Mouse (Mus musculus) hindbrain, embryonic 10.5 days (tissue): ENCODE data around the gene Grm5. TPM values are rescaled to one million over a fixed set of nuclear protein-coding genes. Genes with fewer than 3 reads are reported as not detected.

Experiments
- DNase-seq: peaks from one replicate; pipeline ENCODE4 v3.0.0-alpha.2; 2017; ENCODE audit warnings: low spot score
- H3K27ac ChIP-seq: fragments of 300-500 bp; sonication (generic); 2 replicates; pipeline ENCODE4 v1.5.1; 2016; ENCODE audit warnings: mild to moderate bottlenecking, moderate library complexity
- H3K27me3 ChIP-seq: fragments of 300-500 bp; sonication (generic); 2 replicates; pipeline ENCODE4 v1.6.1; 2016; ENCODE audit warnings: mild to moderate bottlenecking; ENCODE audit not compliant: poor library complexity, insufficient read depth, severe bottlenecking
- H3K36me3 ChIP-seq: fragments of 300-500 bp; sonication (generic); 2 replicates; pipeline ENCODE4 v1.6.1; 2016; ENCODE audit warnings: mild to moderate bottlenecking, moderate library complexity
- H3K4me1 ChIP-seq: fragments of 300-500 bp; sonication (generic); replicated peaks from 2 replicates; pipeline ENCODE4 v1.6.1; 2016; ENCODE audit warnings: mild to moderate bottlenecking
- H3K4me3 ChIP-seq: fragments of 300-500 bp; sonication (generic); 2 replicates; pipeline ENCODE4 v1.5.1; 2016; ENCODE audit warnings: mild to moderate bottlenecking, moderate library complexity
- H3K9me3 ChIP-seq: fragments of 300-500 bp; sonication (generic); 2 replicates; pipeline ENCODE4 v1.6.1; 2016; ENCODE audit warnings: mild to moderate bottlenecking, moderate library complexity
- WGBS: fragments of 180-500 bp; shearing (Covaris S2); methylation state at CpG from one replicate; pipeline ENCODE4 v1.1.7; 2016; 5-methylcytosine and 5-hydroxymethylcytosine counted together
- polyA plus RNA-seq: library from polyadenylated mRNA; unstranded; fragments of >200 nt; fragmentation: Nextera tagmentation; extraction: Ambion mirVana; gene quantifications from 2 replicates; pipeline ENCODE4 v1.2.1, GENCODE M21; 2016

The Grm5 gene
- polyA plus RNA-seq, 1 experiment from 2014 or later, result 0.41 TPM

DNA sequence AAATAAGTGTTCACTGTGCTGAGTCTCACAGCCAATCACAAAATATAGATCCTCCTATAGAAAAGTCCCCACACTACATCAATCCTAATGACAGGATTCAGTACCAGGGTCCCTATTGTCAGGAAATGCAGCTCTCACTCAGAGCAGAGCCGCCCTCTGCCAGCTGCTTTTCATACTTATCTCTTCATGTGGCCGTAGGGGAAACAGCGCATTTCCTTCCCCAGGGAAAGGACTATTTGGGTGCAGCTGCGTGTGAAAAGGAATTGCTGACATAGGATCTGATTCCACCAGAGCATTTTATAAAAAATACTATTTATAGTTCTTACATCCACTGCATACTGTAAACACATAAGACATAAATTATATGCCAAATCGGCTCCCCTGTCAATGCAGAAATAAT lies 354.3 kb downstream of the Grm5 start:
- Histone ChIP-seq H3K4me1 (no peaks in the 10 kb centered on the region; the same call in 1 of the 2 replicates), H3K27me3 (no peaks in the 10 kb centered on the region), H3K27ac (no peak overlapping the region), H3K36me3 (no peaks in the 10 kb centered on the region), H3K9me3 (no peaks in the 10 kb centered on the region), H3K4me3 (no peak overlapping the region)
- no peak for DNase-seq
- WGBS, result 42% methylated on average over 5 of the region's 5 CpGs

DNA sequence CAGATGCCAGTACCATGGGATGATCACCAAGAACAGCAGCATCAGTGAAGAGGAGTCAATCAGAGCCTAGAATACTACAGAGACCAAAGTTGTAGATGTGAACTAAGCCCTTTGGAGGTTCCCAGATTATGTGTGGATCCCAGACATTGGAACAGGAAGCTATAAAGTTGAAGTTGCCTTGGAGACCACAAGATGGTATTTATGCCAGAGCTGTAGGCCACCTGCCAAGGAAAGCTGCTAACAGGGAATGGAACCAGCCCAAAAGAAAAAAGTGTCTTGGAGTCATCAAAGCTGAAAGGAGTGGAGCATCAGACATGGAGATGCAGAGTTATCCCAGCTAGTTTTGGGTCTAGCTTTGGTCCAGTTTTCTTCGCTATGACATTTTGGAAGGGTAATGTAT lies 366.2 kb downstream of the Grm5 start:
- no peak overlapping the region for H3K27ac ChIP-seq
- 96% methylated on average over 1 of the region's 1 CpGs for WGBS
- H3K36me3 ChIP-seq, result no peaks in the 10 kb centered on the region
- no peak overlapping the region for H3K4me3 ChIP-seq
- no peaks in the 10 kb centered on the region for H3K27me3 ChIP-seq
- no peak for DNase-seq
- H3K9me3 ChIP-seq, result no peaks in the 10 kb centered on the region
- no peaks in the 10 kb centered on the region for H3K4me1 ChIP-seq

DNA sequence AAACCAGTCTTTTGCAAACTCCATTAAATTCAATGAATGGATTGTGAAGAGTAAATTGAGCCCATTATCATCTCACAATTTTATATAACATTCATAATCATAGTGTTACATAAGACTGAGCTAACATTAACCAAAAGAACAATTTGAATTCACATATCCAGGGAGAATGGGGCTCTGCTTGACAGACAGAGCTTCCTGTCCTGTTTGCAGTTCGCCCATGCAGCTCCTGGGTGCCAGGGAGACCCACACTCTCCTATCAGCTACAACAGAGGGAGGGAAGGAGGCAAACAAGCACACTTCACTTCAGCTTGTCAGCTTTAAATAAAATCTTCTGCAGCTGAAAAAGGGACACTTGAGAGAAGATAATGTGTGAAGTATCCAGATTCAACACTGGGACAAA lies 389.2 kb downstream of the Grm5 start:
- Histone ChIP-seq H3K27ac (no peak overlapping the region), H3K4me1 (no peaks in the 10 kb centered on the region), H3K36me3 (no peaks in the 10 kb centered on the region), H3K27me3 (no peaks in the 10 kb centered on the region), H3K4me3 (no peak overlapping the region), H3K9me3 (no peaks in the 10 kb centered on the region)
- no peak for DNase-seq
- WGBS, result 43% methylated on average over 1 of the region's 1 CpGs

DNA sequence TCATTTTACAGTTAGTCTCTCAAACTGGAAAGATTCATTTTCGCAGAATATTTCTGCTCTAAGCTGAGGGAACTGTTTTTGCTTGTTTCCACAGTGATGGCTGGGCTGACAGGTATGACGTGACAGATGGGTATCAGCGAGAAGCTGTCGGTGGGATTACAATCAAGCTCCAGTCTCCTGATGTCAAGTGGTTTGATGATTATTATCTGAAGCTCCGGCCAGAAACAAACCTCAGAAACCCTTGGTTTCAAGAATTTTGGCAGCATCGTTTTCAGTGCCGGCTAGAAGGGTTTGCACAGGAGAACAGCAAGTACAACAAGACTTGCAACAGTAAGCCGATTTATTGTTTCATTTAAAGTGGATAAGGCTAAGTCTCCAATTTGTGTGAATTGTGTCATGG lies 391.1 kb downstream of the Grm5 start:
- Histone ChIP-seq H3K4me1 (no peaks in the 10 kb centered on the region), H3K27me3 (no peaks in the 10 kb centered on the region), H3K4me3 (no peak overlapping the region), H3K36me3 (no peaks in the 10 kb centered on the region), H3K27ac (no peak overlapping the region), H3K9me3 (no peaks in the 10 kb centered on the region)
- WGBS, result 84% methylated on average over 8 of the region's 8 CpGs
- DNase-seq, result no peak

DNA sequence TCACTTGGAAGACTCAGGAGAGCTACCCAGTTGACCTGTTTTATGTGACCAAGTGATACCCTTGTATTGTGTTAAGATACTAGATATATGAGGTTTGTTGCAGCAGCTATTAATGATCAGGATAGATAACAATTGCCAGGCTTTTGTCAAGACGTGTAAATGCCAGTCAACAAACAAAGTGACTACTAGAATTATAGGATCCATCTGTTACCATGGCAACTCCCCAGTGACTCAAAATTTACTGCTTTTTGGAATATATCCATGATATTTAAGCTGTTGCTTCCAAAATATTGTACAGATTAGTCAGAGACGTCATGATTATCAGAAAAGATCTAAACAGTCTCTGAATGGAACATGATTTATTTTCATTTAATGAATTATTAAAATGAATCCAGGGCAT lies 399.5 kb downstream of the Grm5 start:
- Histone ChIP-seq H3K9me3 (no peaks in the 10 kb centered on the region), H3K27ac (no peak overlapping the region), H3K4me3 (no peak overlapping the region), H3K36me3 (no peaks in the 10 kb centered on the region), H3K4me1 (no peaks in the 10 kb centered on the region), H3K27me3 (no peaks in the 10 kb centered on the region)
- WGBS, result 90% methylated on average over 2 of the region's 2 CpGs
- no peak for DNase-seq

DNA sequence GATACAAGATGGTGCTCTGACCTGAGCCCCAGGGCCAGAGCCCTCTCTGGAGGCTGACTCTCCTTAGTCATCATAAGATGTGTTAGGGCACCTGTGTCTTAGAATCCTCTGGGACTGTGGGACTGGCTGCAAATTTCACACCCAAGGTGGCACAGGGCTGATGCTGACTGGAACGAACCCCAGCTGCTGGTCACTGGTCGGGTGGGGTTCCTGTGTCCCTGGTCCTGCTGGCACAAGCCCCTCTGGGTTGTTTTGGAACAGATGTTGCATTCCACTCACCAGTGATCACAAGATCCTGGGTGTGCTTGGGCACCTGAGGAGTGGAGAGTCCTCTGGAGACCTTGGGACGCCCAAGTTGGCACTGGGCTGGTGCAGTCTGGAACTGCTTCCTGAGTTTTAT lies 430.5 kb downstream of the Grm5 start:
- WGBS, result 86% methylated on average over 3 of the region's 3 CpGs
- H3K4me1 ChIP-seq, result no peaks in the 10 kb centered on the region

DNA sequence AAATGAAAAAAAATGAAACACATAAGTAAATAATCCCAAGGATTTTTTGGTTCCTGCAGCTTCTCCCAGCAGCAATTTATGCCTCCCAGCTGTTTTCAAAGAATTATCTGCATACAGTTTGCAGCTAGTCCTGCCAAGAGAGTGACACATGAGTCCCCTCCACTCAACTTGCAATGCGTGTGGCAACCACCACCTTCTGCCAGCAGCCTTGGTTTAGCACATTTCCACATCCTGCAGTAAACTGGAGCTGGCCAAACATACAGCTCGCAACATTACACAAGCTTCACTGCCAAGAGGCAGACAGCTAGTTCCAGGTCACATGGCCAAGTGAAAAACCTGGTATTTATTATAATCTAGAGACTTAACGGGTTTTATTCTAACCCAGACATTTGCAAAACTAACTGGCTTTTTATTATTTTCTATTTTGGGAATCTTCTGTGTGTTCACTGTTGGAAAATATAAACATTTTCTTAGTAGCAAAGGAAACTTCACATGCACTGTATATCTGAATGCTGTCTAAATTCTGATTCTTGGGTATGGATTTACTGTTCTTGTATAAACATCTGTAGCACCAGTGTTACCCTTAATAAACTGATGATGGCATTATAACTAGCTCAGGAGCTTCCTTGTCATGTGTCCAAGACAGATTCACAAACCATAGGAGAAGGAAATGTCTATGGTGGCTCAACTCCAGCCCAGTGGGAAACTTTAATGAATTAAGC lies 443.6 kb downstream of the Grm5 start:
- Histone ChIP-seq H3K9me3 (no peaks in the 10 kb centered on the region), H3K27me3 (no peaks in the 10 kb centered on the region), H3K27ac (no peak overlapping the region), H3K36me3 (no peaks in the 10 kb centered on the region), H3K4me3 (no peak overlapping the region), H3K4me1 (no peaks in the 10 kb centered on the region)
- 81% methylated on average over 3 of the region's 3 CpGs for WGBS
- DNase-seq, result no peak

More for the DNA sequence above, 430.5 kb downstream of the Grm5 start:
- Histone ChIP-seq H3K36me3 (no peaks in the 10 kb centered on the region), H3K9me3 (no peaks in the 10 kb centered on the region), H3K27me3 (no peaks in the 10 kb centered on the region), H3K4me3 (no peak overlapping the region), H3K27ac (no peak overlapping the region)
- DNase-seq, result no peak

DNA sequence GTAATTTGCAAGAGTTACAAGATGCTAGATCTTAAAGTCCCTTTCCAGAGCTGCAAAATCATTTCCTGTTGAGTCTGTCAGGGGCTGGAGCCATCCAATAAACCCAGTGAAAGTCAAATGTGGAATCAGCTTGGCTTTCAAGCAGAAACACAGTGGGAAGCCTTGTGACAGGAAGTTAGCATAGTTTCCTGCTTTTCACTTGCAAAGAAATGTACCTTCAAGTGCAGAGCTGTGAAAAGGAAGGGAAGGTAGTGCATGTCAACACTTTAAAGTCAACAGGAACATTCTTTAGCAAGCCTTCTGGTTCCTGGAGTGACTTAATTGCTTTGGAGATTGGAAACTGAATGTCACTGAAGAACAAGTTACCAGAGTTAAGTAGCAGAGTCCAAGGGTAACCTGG lies 463.4 kb downstream of the Grm5 start:
- no peaks in the 10 kb centered on the region for H3K9me3 ChIP-seq
- H3K4me1 ChIP-seq, result no peaks in the 10 kb centered on the region
- no peaks in the 10 kb centered on the region for H3K36me3 ChIP-seq
- H3K27ac ChIP-seq, result no peak overlapping the region
- no peaks in the 10 kb centered on the region for H3K27me3 ChIP-seq
- no peak for DNase-seq
- no peak overlapping the region for H3K4me3 ChIP-seq

DNA sequence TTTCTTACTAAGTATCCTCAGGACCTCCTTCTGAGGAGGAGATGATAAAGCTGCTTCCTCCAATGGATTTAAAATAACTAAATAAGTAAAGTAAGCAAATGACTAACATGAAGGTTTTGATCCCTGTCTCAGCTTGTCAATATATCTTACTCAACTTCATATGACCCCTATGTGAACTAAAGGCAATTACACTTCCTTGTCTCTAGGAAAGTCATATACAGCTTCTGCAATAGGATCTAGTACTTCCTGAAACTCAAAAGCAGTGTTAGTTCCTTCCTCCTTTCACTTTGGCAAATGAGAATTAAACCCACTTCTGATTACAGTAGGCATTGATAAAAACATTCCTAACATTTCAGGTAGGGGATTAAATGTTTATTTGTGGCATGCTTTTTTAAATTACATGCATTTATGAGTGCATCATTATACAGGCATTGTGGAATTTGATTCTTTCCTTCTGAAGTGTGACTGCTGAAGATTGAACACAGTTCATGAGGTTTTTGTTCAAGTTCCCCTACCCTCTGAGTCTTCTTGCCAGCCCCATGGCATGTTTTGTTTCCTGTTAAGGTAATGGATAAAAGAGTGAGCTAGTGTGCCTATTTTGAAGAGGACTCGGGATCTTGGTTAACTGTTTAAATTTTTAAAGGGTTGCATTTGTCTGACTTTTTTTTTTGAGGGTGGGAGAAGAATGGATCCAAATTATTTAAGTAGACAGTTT lies 470.4 kb downstream of the Grm5 start:
- DNase-seq, result no peak
- Histone ChIP-seq H3K4me3 (no peak overlapping the region), H3K27ac (no peak overlapping the region), H3K36me3 (no peaks in the 10 kb centered on the region), H3K9me3 (no peaks in the 10 kb centered on the region), H3K27me3 (no peaks in the 10 kb centered on the region), H3K4me1 (no peaks in the 10 kb centered on the region)
- 70% methylated on average over 1 of the region's 1 CpGs for WGBS

DNA sequence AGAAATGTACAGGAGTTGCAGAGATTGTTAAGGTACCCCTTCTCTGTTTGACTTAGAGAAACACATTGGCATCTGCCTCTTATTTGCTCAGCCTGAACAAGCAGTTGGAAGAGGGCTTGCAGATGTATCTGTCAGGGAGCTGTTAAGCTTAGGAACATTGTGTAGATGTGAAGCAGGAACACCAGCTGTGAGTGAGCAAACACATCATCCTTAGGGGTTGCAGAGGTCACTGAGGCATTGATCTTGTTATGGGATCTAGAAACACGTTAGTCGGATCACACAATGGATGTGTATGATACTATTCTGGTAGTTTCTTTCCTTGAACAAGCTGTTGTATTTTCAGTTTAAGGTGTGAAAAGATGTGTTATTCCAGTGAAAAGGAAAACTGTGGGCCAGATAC lies 472.5 kb downstream of the Grm5 start:
- Histone ChIP-seq H3K27me3 (no peaks in the 10 kb centered on the region), H3K4me1 (no peaks in the 10 kb centered on the region), H3K36me3 (no peaks in the 10 kb centered on the region), H3K4me3 (no peak overlapping the region), H3K27ac (no peak overlapping the region), H3K9me3 (no peaks in the 10 kb centered on the region)
- DNase-seq, result peak; percentile 10
- 22% methylated on average over 2 of the region's 2 CpGs for WGBS

DNA sequence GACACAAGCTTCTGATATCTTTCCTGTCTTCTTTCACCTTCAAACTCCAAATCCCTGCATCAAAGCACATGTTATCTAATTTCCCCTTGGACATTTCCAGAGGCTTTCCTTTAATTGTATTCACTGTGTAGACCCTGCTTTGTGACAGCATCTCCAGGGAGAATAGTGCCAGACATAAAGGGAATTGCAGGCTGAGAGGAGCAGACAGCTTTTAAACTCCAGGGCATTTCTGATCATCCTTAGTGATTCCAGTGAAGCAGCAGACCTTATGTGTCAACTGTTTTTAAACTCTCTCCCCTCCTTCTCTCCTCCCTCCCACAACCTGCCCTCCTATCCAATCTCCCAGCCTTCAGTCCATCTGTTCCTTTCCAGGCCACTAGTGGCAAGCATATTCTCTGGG lies 507.1 kb downstream of the Grm5 start:
- H3K4me1 ChIP-seq, result 0 out of 2 replicates have a peak, but pooled peaks cover 3% of the 10 kb centered on the region
- H3K4me3 ChIP-seq, result no peak overlapping the region
- no peak for DNase-seq
- H3K27me3 ChIP-seq, result no peaks in the 10 kb centered on the region
- no peak overlapping the region for H3K27ac ChIP-seq
- 0 out of 2 replicates have a peak, but pooled peaks cover 4% of the 10 kb centered on the region for H3K9me3 ChIP-seq
- H3K36me3 ChIP-seq, result no peaks in the 10 kb centered on the region

DNA sequence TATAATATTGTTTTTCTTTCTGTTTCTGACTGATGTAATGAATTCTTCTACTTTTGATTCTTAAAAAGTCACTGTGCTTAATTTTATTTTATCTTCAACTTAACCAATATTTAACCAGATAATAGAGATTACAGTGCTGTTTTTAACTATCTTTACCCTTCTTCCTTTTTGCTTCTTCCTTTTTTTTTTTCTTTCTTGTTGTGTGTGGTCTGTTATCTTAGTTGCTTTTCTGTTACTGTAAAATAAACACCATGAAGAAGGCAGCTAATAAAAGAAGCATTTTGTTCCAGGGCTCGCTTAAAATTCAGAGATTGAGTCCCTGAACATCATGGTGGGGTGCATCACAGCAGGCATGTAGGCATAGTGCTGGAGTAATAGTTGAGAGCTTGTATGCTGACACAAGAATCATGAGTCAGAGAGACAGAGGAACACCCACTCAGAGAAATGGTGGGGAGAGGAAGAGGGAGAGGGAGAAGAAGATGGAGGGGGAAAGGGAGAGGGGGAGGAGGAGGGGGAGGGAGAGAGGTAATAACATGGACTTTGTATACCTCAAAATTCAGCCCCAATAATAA lies 512.7 kb downstream of the Grm5 start:
- 56% methylated on average over 1 of the region's 1 CpGs for WGBS
- H3K4me3 ChIP-seq, result no peak overlapping the region
- H3K4me1 ChIP-seq, result no peaks in the 10 kb centered on the region
- no peaks in the 10 kb centered on the region for H3K9me3 ChIP-seq
- no peak overlapping the region for H3K27ac ChIP-seq
- no peaks in the 10 kb centered on the region for H3K27me3 ChIP-seq
- DNase-seq, result no peak
- H3K36me3 ChIP-seq, result no peaks in the 10 kb centered on the region

DNA sequence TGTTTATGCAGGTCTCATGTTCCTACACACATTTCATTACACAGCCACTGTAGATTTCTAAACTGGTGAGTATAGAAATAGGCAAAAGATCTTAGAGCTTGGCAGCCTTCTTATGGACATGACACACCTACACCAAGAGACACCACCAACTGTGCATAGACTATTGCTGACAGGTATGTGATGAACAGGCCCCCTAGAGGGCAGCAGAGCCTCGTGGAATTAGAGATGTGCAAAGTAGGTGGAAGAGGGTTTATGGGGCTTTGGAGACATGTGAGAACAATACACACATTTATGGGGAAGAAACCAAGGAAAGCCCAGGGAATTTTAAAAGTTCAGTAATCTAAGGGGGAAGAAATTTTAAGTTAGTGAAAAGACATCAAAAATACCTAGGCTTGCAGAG lies 513.7 kb downstream of the Grm5 start:
- H3K27ac ChIP-seq, result no peak overlapping the region
- H3K9me3 ChIP-seq, result no peaks in the 10 kb centered on the region
- DNase-seq, result peak; percentile 58
- H3K36me3 ChIP-seq, result no peaks in the 10 kb centered on the region
- no peaks in the 10 kb centered on the region for H3K4me1 ChIP-seq
- 15% methylated on average over 1 of the region's 1 CpGs for WGBS
- no peak overlapping the region for H3K4me3 ChIP-seq
- H3K27me3 ChIP-seq, result no peaks in the 10 kb centered on the region
